Mouse (Mus musculus): ENCODE results near the gene Armcx1. TPM values are rescaled to one million over a fixed set of nuclear protein-coding genes. Genes with fewer than 3 reads are reported as not detected.
"Not testable (repeated sequence)": the region's sequence is repeated elsewhere in the genome, so short reads cannot be mapped to it uniquely, and the experiment has no call there.

Gene Armcx1
- polyA plus RNA-seq (2015; fragmentation: Nextera tagmentation; extraction: Ambion mirVana) = 49.0 and 52.6 TPM in 2 replicates

GRCm38 (mm10) chrX:134717752-134718308, at the start of gene Armcx1:
Armcx1 (plus strand) TSS chrX:134717963.
- H3K4me2 ChIP-seq = peak within 1 kb of the TSS; percentile 54

GRCm38 (mm10) chrX:134675022-134675421, 42.7 kb upstream of the Armcx1 start:
- Histone ChIP-seq H3K27ac (no peak overlapping the region), H3K4me1 (no peaks in the 10 kb centered on the region), H3K4me2 (no peak overlapping the region), H3K36me3 (no peaks in the 10 kb centered on the region), H3K4me3 (no peak overlapping the region), H3K27me3 (no peaks in the 10 kb centered on the region), H3K9me3 (no peaks in the 10 kb centered on the region), H3K9ac (no peak overlapping the region)
- ATAC-seq (ENCODE audit: borderline replicate concordance, extremely low read depth, low FRiP score, low TSS enrichment) = no peak
- 56% methylated on average over 5 of the region's 5 CpGs for WGBS

More at GRCm38 (mm10) chrX:134717752-134718308, at the start of gene Armcx1:
- peak; percentile 92 for ATAC-seq (ENCODE audit: borderline replicate concordance, extremely low read depth, low FRiP score, low TSS enrichment)
- Histone ChIP-seq H3K36me3 (no peaks in the 10 kb centered on the region), H3K9ac (peak within 1 kb of the TSS; percentile 49), H3K4me1 (no peaks in the 10 kb centered on the region), H3K27ac (peak within 1 kb of the TSS; percentile 93), H3K27me3 (no peaks in the 10 kb centered on the region), H3K9me3 (no peaks in the 10 kb centered on the region), H3K4me3 (peak within 1 kb of the TSS; percentile 46)
- 11% methylated on average over 16 of the region's 16 CpGs for WGBS

GRCm38 (mm10) chrX:134675959-134676358, 41.8 kb upstream of the Armcx1 start:
- no peaks in the 10 kb centered on the region for H3K36me3 ChIP-seq
- H3K4me3 ChIP-seq = no peak overlapping the region
- H3K4me1 ChIP-seq = no peaks in the 10 kb centered on the region
- H3K27me3 ChIP-seq = no peaks in the 10 kb centered on the region
- H3K4me2 ChIP-seq = no peak overlapping the region
- no peaks in the 10 kb centered on the region for H3K9me3 ChIP-seq
- WGBS = 71% methylated on average over 1 of the region's 1 CpGs
- no peak overlapping the region for H3K27ac ChIP-seq
- no peak overlapping the region for H3K9ac ChIP-seq
- ATAC-seq (ENCODE audit: borderline replicate concordance, extremely low read depth, low FRiP score, low TSS enrichment) = no peak

DNA sequence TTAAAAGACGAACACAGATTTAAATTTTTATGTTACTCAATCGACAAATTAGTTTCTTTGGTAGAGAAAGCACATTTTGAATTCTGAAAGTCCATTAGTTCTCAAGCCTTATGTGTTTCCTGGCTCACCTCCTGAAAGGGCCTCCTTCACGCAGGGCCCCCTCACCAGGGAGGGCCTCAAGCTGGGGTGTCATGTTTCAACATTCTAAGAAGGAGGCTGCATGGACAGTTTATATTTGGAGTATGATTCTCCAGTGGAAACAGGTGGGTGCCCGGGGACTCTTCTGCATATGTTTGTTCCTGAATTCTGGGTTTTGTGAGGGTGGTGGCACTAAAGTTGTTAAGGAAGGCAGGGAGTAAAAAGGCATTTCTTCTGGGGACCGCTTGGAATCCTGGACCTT, 32.8 kb upstream of the Armcx1 start:
- 0 out of 2 replicates have a peak overlapping the region, but pooled peaks have one; percentile 6 for H3K27ac ChIP-seq
- ATAC-seq (ENCODE audit: borderline replicate concordance, extremely low read depth, low FRiP score, low TSS enrichment) = no peak
- no peak overlapping the region for H3K9ac ChIP-seq
- H3K4me1 ChIP-seq = no peaks in the 10 kb centered on the region; the same call in 1 of the 2 replicates
- no peaks in the 10 kb centered on the region for H3K27me3 ChIP-seq
- peak overlapping the region; percentile 8; the same call in 1 of the 2 replicates for H3K4me2 ChIP-seq
- H3K9me3 ChIP-seq = no peaks in the 10 kb centered on the region
- H3K36me3 ChIP-seq = peaks cover 14% of the 10 kb centered on the region; the same call in 1 of the 2 replicates
- WGBS = 33% methylated on average over 5 of the region's 5 CpGs
- 0 out of 2 replicates have a peak overlapping the region, but pooled peaks have one; percentile 4 for H3K4me3 ChIP-seq

DNA sequence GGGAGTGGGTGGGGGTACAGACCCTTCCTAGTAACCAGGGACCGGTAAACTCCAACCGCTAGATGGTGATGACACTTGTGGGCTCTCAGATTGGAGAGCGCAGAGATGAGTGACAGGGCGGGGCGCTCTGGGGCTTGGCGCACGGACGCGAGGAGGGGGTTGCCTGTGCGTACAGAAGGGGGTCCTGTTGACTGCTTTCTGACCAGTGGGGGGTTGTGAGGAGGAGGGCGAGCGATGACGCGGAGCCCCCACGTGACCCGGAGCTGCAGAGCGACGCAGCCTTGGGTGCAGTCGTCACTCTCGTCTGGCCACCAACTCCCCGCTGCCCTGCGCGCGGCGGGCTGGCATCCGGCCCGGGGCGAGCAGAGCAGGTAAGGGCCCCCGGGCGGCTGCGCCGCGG, 31.5 kb upstream of the Armcx1 start, which contains the start of gene Armcx4:
TSS of gene Armcx4 (plus strand) at position 253 of the 400 bp plus-strand sequence.
- Histone ChIP-seq H3K27me3 (no peaks in the 10 kb centered on the region), H3K4me2 (peak within 1 kb of the TSS; percentile 52), H3K4me3 (peak within 1 kb of the TSS; percentile 55), H3K36me3 (peaks cover 22% of the 10 kb centered on the region; the same call in 1 of the 2 replicates), H3K27ac (peak within 1 kb of the TSS; percentile 89), H3K9me3 (no peaks in the 10 kb centered on the region), H3K4me1 (no peaks in the 10 kb centered on the region; the same call in 1 of the 2 replicates), H3K9ac (peak within 1 kb of the TSS; percentile 60)
- WGBS = 17% methylated on average over 25 of the region's 33 CpGs
- peak; percentile 96 for ATAC-seq (ENCODE audit: borderline replicate concordance, extremely low read depth, low FRiP score, low TSS enrichment)

- ATAC-seq (ENCODE audit: borderline replicate concordance, extremely low read depth, low FRiP score, low TSS enrichment) = peak; percentile 72
- H3K27ac ChIP-seq = peak overlapping the region; percentile 89
- H3K4me1 ChIP-seq = no peaks in the 10 kb centered on the region; the same call in 1 of the 2 replicates
- peak overlapping the region; percentile 55 for H3K4me3 ChIP-seq
- peak overlapping the region; percentile 60 for H3K9ac ChIP-seq
- H3K36me3 ChIP-seq = peaks cover 24% of the 10 kb centered on the region; the same call in 1 of the 2 replicates
- peak overlapping the region; percentile 52 for H3K4me2 ChIP-seq
- 9% methylated on average over 16 of the region's 16 CpGs for WGBS
- no peaks in the 10 kb centered on the region for H3K27me3 ChIP-seq
- no peaks in the 10 kb centered on the region for H3K9me3 ChIP-seq
These were observed 31.0 kb upstream of the Armcx1 start for GRCm38 (mm10) chrX:134686739-134687171.

- Histone ChIP-seq H3K9me3 (no peaks in the 10 kb centered on the region), H3K27ac (no peak overlapping the region), H3K4me2 (no peak overlapping the region), H3K4me3 (no peak overlapping the region), H3K4me1 (no peaks in the 10 kb centered on the region; the same call in 1 of the 2 replicates), H3K9ac (no peak overlapping the region), H3K27me3 (no peaks in the 10 kb centered on the region), H3K36me3 (peaks cover 24% of the 10 kb centered on the region; the same call in 1 of the 2 replicates)
- WGBS = 75% methylated on average over 2 of the region's 2 CpGs
- no peak for ATAC-seq (ENCODE audit: borderline replicate concordance, extremely low read depth, low FRiP score, low TSS enrichment)
These were observed 28.1 kb upstream of the Armcx1 start for GRCm38 (mm10) chrX:134689676-134690075.

DNA sequence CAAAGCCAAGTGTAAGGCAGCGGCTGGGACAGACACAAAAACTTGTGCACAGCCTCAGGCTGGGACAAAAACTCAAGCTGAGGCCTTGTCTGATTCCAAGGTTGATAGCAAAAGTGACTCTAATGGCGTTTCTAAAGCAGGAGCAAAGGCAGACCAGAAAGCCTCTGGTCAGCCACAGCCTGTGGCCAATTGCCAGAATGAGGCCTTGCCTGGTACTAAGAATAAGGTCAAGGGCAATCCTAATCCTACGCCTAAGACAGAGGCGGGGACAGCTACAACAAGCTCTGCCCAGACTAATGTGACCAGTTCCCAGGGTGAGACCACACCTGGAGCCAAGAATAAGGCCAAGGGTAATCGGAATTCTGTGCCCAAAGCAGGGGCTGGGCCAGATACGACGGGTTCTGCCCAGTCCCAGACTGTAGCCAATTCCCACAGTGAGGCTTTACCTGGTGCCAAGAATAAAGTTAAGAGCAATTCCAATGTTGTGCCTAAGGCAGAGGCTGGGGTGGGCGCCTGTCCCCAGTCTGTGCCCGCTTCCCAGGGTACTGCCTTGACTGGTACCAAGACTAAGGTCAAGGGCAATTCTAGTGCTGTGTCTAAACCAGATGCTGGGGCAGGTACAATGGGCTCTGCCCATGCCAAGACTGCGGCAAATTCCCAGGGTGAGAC, 26.8 kb upstream of the Armcx1 start:
- Histone ChIP-seq H3K4me2 (no peak overlapping the region), H3K27ac (no peak overlapping the region), H3K4me3 (no peak overlapping the region), H3K27me3 (no peaks in the 10 kb centered on the region; the same call in 1 of the 2 replicates), H3K9ac (no peak overlapping the region), H3K36me3 (peaks cover 30% of the 10 kb centered on the region), H3K9me3 (no peaks in the 10 kb centered on the region), H3K4me1 (no peaks in the 10 kb centered on the region; the same call in 1 of the 2 replicates)
- ATAC-seq (ENCODE audit: borderline replicate concordance, extremely low read depth, low FRiP score, low TSS enrichment) = no peak
- WGBS = 91% methylated on average over 10 of the region's 10 CpGs

DNA sequence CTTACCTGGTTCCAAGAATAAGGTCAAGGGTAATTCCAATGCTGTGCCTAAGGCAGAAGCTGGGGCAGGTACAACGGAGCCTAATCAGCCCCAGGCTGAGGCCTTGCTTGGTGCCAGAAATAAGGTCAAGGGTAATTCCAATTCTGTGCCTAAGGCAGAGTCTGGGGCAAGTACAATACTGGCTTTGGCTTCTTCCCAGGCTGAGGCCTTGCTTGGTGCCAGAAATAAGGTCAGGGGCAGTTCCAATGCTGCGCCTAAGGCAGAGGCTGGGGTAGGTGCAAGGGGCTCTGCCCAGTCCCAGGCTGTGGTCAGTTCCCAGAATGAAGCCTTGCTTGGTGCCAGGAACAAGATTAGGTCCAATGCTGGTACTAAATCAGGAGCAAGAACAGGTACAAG, 26.2 kb upstream of the Armcx1 start:
- no peak for ATAC-seq (ENCODE audit: borderline replicate concordance, extremely low read depth, low FRiP score, low TSS enrichment)
- Histone ChIP-seq H3K9me3 (no peaks in the 10 kb centered on the region), H3K36me3 (peaks cover 30% of the 10 kb centered on the region), H3K27ac (no peak overlapping the region), H3K4me2 (no peak overlapping the region), H3K4me3 (no peak overlapping the region), H3K9ac (no peak overlapping the region), H3K27me3 (no peaks in the 10 kb centered on the region; the same call in 1 of the 2 replicates), H3K4me1 (no peaks in the 10 kb centered on the region; the same call in 1 of the 2 replicates)
- 79% methylated on average over 2 of the region's 2 CpGs for WGBS

- H3K27me3 ChIP-seq = no peaks in the 10 kb centered on the region
- H3K27ac ChIP-seq = no peak overlapping the region
- WGBS = 49% methylated on average over 3 of the region's 3 CpGs
- no peaks in the 10 kb centered on the region for H3K36me3 ChIP-seq
- no peak overlapping the region for H3K4me2 ChIP-seq
- no peaks in the 10 kb centered on the region for H3K9me3 ChIP-seq
- H3K9ac ChIP-seq = no peak overlapping the region
- ATAC-seq (ENCODE audit: borderline replicate concordance, extremely low read depth, low FRiP score, low TSS enrichment) = no peak
- no peaks in the 10 kb centered on the region for H3K4me1 ChIP-seq
- no peak overlapping the region for H3K4me3 ChIP-seq
These were observed 900 bp upstream of the Armcx1 start for GRCm38 (mm10) chrX:134716863-134717262.

- Histone ChIP-seq H3K4me3 (peak overlapping the region; percentile 46), H3K9ac (peak overlapping the region; percentile 49), H3K36me3 (no peaks in the 10 kb centered on the region), H3K4me1 (no peaks in the 10 kb centered on the region), H3K27me3 (no peaks in the 10 kb centered on the region), H3K9me3 (no peaks in the 10 kb centered on the region), H3K27ac (peak overlapping the region; percentile 93), H3K4me2 (peak overlapping the region; percentile 54)
- peak; percentile 91 for ATAC-seq (ENCODE audit: borderline replicate concordance, extremely low read depth, low FRiP score, low TSS enrichment)
- WGBS = 19% methylated on average over 14 of the region's 14 CpGs
These were observed 761 bp downstream of the Armcx1 start for GRCm38 (mm10) chrX:134718524-134718923.

DNA sequence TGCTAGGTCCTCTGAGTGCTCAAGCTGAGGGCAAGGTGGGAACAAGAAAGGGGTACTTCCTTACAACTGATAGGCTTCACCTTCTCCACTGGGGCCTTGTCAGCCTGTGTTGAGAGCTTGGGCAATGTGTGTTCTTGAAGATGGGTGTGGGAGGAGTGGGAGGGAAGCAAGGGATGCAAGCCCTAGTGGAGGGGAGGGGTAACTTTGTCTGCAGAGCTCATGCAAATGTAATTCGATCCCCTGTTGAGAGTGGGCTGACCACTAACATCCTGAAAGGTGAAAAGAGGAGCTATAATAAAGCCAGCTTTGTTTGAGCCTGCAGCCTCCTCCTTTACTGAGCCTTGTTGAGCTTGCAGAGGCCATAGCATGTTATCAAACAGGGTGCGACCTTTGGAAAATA, 6.0 kb downstream of the Armcx1 start:
- not testable (repeated sequence) for H3K9ac ChIP-seq; H3K27me3 ChIP-seq; H3K4me2 ChIP-seq; H3K4me1 ChIP-seq; H3K9me3 ChIP-seq; ATAC-seq (ENCODE audit: borderline replicate concordance, extremely low read depth, low FRiP score, low TSS enrichment); H3K36me3 ChIP-seq; H3K27ac ChIP-seq; H3K4me3 ChIP-seq
- 33% methylated on average over 2 of the region's 2 CpGs for WGBS

All from lung, embryonic 15.5 days (tissue).